In the genomic region with DNA sequence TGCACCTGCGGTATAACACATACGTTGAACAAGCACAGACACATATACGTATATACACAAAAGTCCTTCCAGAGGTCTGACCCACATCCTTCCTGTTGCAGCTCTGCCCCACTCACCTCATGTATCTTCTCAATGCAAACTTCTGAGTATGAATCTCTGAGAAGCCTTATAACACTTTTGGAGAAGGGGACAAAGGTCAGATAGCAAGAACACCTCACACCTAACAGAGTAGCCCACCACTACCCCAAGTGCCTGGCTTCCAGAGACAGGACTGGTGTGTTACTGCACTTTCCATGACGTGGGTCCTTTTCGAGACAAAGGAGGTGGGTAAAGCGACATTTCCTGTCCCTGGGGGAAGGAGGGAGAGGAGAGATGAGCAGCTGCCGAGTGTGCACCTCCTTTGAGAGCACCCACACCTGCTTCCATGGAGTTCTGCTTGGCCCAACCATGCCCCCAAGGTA, we compare ENCODE assay signal across 21 mouse cellular contexts. TPM values are rescaled to one million over a fixed set of nuclear protein-coding genes. Genes with fewer than 3 reads are reported as not detected.
DNase-seq lines count a peak whose midpoint lies in the region; ATAC-seq lines count a peak whose summit lies in the region.
"Had no signal": no experiment of that assay in that cellular context is flagged by ENCODE, and none has a peak within 500 bp of the region (broad histone marks: within the 10 kb centered on the region; RNA-seq: fewer than 3 reads in every experiment).

A gene (plus strand): TSS at position 106 of the 461 bp plus-strand sequence.

- no peak for DNase-seq in heart, postnatal 4 days
- peak; percentile 89 for DNase-seq in T-cell, adult 2 months (ENCODE audit: low spot score)
- peak; percentile 79 to 82 for DNase-seq in thymus, postnatal 10 days (ENCODE audit: low spot score in 2 of 2)
- DNase-seq in ovary, postnatal 10 days (ENCODE audit: low spot score) = no peak
- no peak for DNase-seq in left cerebral cortex, postnatal 4 days
- DNase-seq in ovary, postnatal 36 days (ENCODE audit: low spot score) = no peak
- DNase-seq: adrenal gland, postnatal 14 days; cerebellum, postnatal 25 days; heart, adult 11 months; heart, postnatal 10 days; kidney, adult 9 months; liver had no signal

- ATAC-seq in heart, embryonic 16.5 days (replicated peaks; ENCODE audit: extremely low read depth, insufficient read depth, low FRiP score) = peak; percentile 62; the same call in 1 of the 2 replicates
- ATAC-seq in neutrophil, adult 5-6 weeks (ENCODE audit: extremely low read depth, insufficient number of reproducible peaks, low FRiP score, poor library complexity, severe bottlenecking) = peak; percentile 66
- ATAC-seq: hindbrain, embryonic 16.5 days had no signal

- no peaks in the 10 kb centered on the region for H3K27me3 ChIP-seq in heart, embryonic 16.5 days (ENCODE audit: control insufficient read depth, insufficient read depth, low read length)
- H3K27me3 ChIP-seq: embryonic facial prominence, embryonic 13.5 days; lung, embryonic 15.5 days had no signal

- H3K4me2 ChIP-seq in heart, embryonic 16.5 days (ENCODE audit: low read depth, low read length) = peak within 1 kb of the TSS; percentile 10
- H3K4me2 ChIP-seq: embryonic facial prominence, embryonic 13.5 days; lung, embryonic 15.5 days had no signal

- peak within 1 kb of the TSS; percentile 60; the same call in 1 of the 2 replicates for H3K27ac ChIP-seq in heart, embryonic 16.5 days (ENCODE audit: low read length)
- H3K27ac ChIP-seq: embryonic facial prominence, embryonic 13.5 days; left cerebral cortex, adult 2 months; lung, embryonic 15.5 days had no signal

- H3K9ac ChIP-seq in heart, embryonic 16.5 days (ENCODE audit: low read length) = peak within 1 kb of the TSS; percentile 5; the same call in 1 of the 2 replicates
- H3K9ac ChIP-seq: embryonic facial prominence, embryonic 13.5 days; lung, embryonic 15.5 days had no signal

- H3K4me1 ChIP-seq in heart, embryonic 16.5 days (ENCODE audit: control insufficient read depth, insufficient read depth, low read length) = 0 out of 2 replicates have a peak, but pooled peaks cover 3% of the 10 kb centered on the region
- H3K4me1 ChIP-seq: embryonic facial prominence, embryonic 13.5 days; forebrain, embryonic 10.5 days; lung, embryonic 15.5 days had no signal

- WGBS in heart, embryonic 16.5 days = 61% methylated on average over 7 of the region's 7 CpGs

- peak within 1 kb of the TSS; percentile 29 for H3K4me3 ChIP-seq in heart, embryonic 16.5 days (ENCODE audit: low read length)
- H3K4me3 ChIP-seq: embryonic facial prominence, embryonic 13.5 days; forebrain, embryonic 10.5 days; left cerebral cortex, adult 2 months; lung, embryonic 15.5 days; myocyte had no signal

- no peaks in the 10 kb centered on the region for H3K36me3 ChIP-seq in heart, embryonic 16.5 days (ENCODE audit: control insufficient read depth, insufficient read depth)
- H3K36me3 ChIP-seq: embryonic facial prominence, embryonic 13.5 days; forebrain, embryonic 10.5 days; G1E; lung, embryonic 15.5 days had no signal

- H3K9me3 ChIP-seq in heart, embryonic 16.5 days (replicated peaks; ENCODE audit: control insufficient read depth, low read length) = no peaks in the 10 kb centered on the region
- H3K9me3 ChIP-seq: embryonic facial prominence, embryonic 13.5 days; forebrain, embryonic 10.5 days; G1E; lung, embryonic 15.5 days had no signal

- intact Hi-C loops in left cerebral cortex, postnatal 4 days (cut with DNase I) = no loop called here

RNA-seq across cellular contexts. Expression of the gene that starts here (rescaled TPM):
- polyA plus RNA-seq in heart, embryonic 16.5 days (2015; fragmentation: Nextera tagmentation; extraction: Ambion mirVana) = 3.3 and 8.9 TPM in 2 replicates
- total RNA-seq in heart, postnatal 4 days (2021) = under 1 TPM in 1 of 2 experiments, not detected in 1; 0.12 TPM
- total RNA-seq in neutrophil, adult 5-6 weeks (2017) = 11.8 and 14.6 TPM in 2 replicates
- not detected for total RNA-seq in left cerebral cortex, postnatal 4 days (2021)
- total RNA-seq: left cerebral cortex, adult 2 months had no signal
- polyA plus RNA-seq: embryonic facial prominence, embryonic 13.5 days; G1E; hindbrain, embryonic 16.5 days; myocyte had no signal

Comparison
In these comparisons a context has a peak if more than half of its experiments do, and no peak if none do; other contexts are left out.
1. RNA of the gene that starts here (total RNA-seq): 11.8 to 14.6 TPM in neutrophil, adult 5-6 weeks; 0.12 TPM in heart, postnatal 4 days and not detected in left cerebral cortex, postnatal 4 days; every median in the first group is over 10 times any median in the second.
2. DNase-seq: peak in T-cell, adult 2 months (single experiment) and thymus, postnatal 10 days (2 of 2); none in heart, postnatal 4 days (single experiment), ovary, postnatal 10 days (single experiment), left cerebral cortex, postnatal 4 days (single experiment) and ovary, postnatal 36 days (single experiment).